In genomic region chr8:62284378-62285110, GRCm38 (mm10) we compare ENCODE assay signal across 10 mouse cellular contexts.
DNase-seq lines count a peak whose midpoint lies in the region; ATAC-seq lines count a peak whose summit lies in the region.
"Had no signal": no experiment of that assay in that cellular context is flagged by ENCODE, and none has a peak within 500 bp of the region (broad histone marks: within the 10 kb centered on the region; RNA-seq: fewer than 3 reads in every experiment).

No protein-coding gene starts in this region.

- H3K9ac ChIP-seq in intestine, embryonic 16.5 days (ENCODE audit: low read depth, low read length) = no peak overlapping the region
- no peak overlapping the region for H3K9ac ChIP-seq in midbrain, embryonic 12.5 days (replicated peaks)
- H3K9ac ChIP-seq: embryonic facial prominence, embryonic 13.5 days had no signal

- H3K4me1 ChIP-seq in intestine, embryonic 16.5 days (ENCODE audit: control insufficient read depth, insufficient read depth, low read length) = peaks cover 4% of the 10 kb centered on the region; the same call in 1 of the 2 replicates
- H3K4me1 ChIP-seq in midbrain, embryonic 12.5 days = 0 out of 2 replicates have a peak, but pooled peaks cover 6% of the 10 kb centered on the region
- H3K4me1 ChIP-seq: megakaryocyte, embryonic 14.5 days had no signal

- WGBS in intestine, embryonic 16.5 days = 51% methylated on average over 12 of the region's 12 CpGs
- WGBS in midbrain, embryonic 12.5 days = 58% methylated on average over 12 of the region's 12 CpGs

- no peaks in the 10 kb centered on the region for H3K36me3 ChIP-seq in intestine, embryonic 16.5 days (ENCODE audit: control insufficient read depth, insufficient read depth, low read length)
- H3K36me3 ChIP-seq in midbrain, embryonic 12.5 days = no peaks in the 10 kb centered on the region
- H3K36me3 ChIP-seq: embryonic facial prominence, embryonic 13.5 days had no signal

- peak; percentile 3 to 17 for DNase-seq in cerebellum, postnatal 4 days (ENCODE audit: low spot score in 2 of 2)
- no peak for DNase-seq in cerebellum, postnatal 36 days
- peak; percentile 96 for DNase-seq in heart, adult 11 months
- no peak for DNase-seq in natural killer cell, adult 2 months (ENCODE audit: low spot score in 2 of 2)
- no peak for DNase-seq in spleen, adult 12 weeks (ENCODE audit: low spot score)

- peak overlapping the region; percentile 12; the same call in 1 of the 2 replicates for H3K4me2 ChIP-seq in intestine, embryonic 16.5 days (ENCODE audit: low read depth, low read length)
- H3K4me2 ChIP-seq in midbrain, embryonic 12.5 days (replicated peaks) = no peak overlapping the region
- H3K4me2 ChIP-seq: embryonic facial prominence, embryonic 13.5 days had no signal

- no peak overlapping the region for H3K27ac ChIP-seq in intestine, embryonic 16.5 days (ENCODE audit: low read length)
- peak overlapping the region; percentile 16; the same call in 1 of the 2 replicates for H3K27ac ChIP-seq in midbrain, embryonic 12.5 days (replicated peaks)
- H3K27ac ChIP-seq: embryonic facial prominence, embryonic 13.5 days had no signal

- no peak overlapping the region for H3K4me3 ChIP-seq in intestine, embryonic 16.5 days (ENCODE audit: low read length)
- H3K4me3 ChIP-seq in midbrain, embryonic 12.5 days = no peak overlapping the region
- H3K4me3 ChIP-seq: embryonic facial prominence, embryonic 13.5 days; megakaryocyte, embryonic 14.5 days had no signal

- H3K9me3 ChIP-seq in intestine, embryonic 16.5 days (ENCODE audit: control insufficient read depth, low read length) = no peaks in the 10 kb centered on the region
- H3K9me3 ChIP-seq in midbrain, embryonic 12.5 days = no peaks in the 10 kb centered on the region
- H3K9me3 ChIP-seq: embryonic facial prominence, embryonic 13.5 days; megakaryocyte, embryonic 14.5 days had no signal

- peak; percentile 73; the same call in 1 of the 2 replicates for ATAC-seq in intestine, embryonic 16.5 days
- ATAC-seq in midbrain, embryonic 12.5 days (ENCODE audit: low FRiP score, low read depth) = peak; percentile 89
- no peak for ATAC-seq in cerebellum, adult (ENCODE audit: insufficient number of reproducible peaks, low FRiP score, low TSS enrichment)

- H3K27me3 ChIP-seq in intestine, embryonic 16.5 days (replicated peaks; ENCODE audit: control insufficient read depth, insufficient read depth, low read length) = no peaks in the 10 kb centered on the region
- H3K27me3 ChIP-seq in midbrain, embryonic 12.5 days = no peaks in the 10 kb centered on the region
- H3K27me3 ChIP-seq: embryonic facial prominence, embryonic 13.5 days; megakaryocyte, embryonic 14.5 days had no signal

Comparison
In these comparisons a context has a peak if more than half of its experiments do, and no peak if none do; other contexts are left out.
1. DNase-seq: peak in cerebellum, postnatal 4 days (2 of 2) and heart, adult 11 months (single experiment); none in cerebellum, postnatal 36 days (0 of 2), natural killer cell, adult 2 months (0 of 2) and spleen, adult 12 weeks (single experiment).